Mouse (Mus musculus) brain, embryonic 14.5 days (tissue): ENCODE measurements around the gene Adamts9.

ENCODE experiments used
- CTCF ChIP-seq: fragments of 200-500 bp; IDR thresholded peaks from 2 replicates; pipeline ENCODE4 v1.5.1; 2012; ENCODE audit warnings: inconsistent platforms, mild to moderate bottlenecking, moderate library complexity, borderline replicate concordance; ENCODE audit not compliant: insufficient read depth, insufficient read length; ENCODE audit errors: extremely low read depth
- POLR2A ChIP-seq: fragments of 200-500 bp; IDR thresholded peaks from 2 replicates; pipeline ENCODE4 v1.6.1; 2012; ENCODE audit warnings: mild to moderate bottlenecking, inconsistent platforms, borderline replicate concordance; ENCODE audit not compliant: poor library complexity, insufficient read depth, insufficient read length, severe bottlenecking; ENCODE audit errors: extremely low read depth

- TF ChIP-seq CTCF = no peak
- TF ChIP-seq POLR2A = no peak
Observed at GRCm38 (mm10) chr6:92816311-92816751, 127.0 kb downstream of the Adamts9 start, which contains the start of gene A730049H05Rik.
